25 mouse cellular contexts compared by ENCODE assay signal in genomic region chr14:50991037-50991436, GRCm38 (mm10). TPM values are rescaled to one million over a fixed set of nuclear protein-coding genes. Genes with fewer than 3 reads are reported as not detected.
A peak's percentile ranks its signal among the peaks of the same experiment; 100 is the strongest.
DNase-seq lines count a peak whose midpoint lies in the region; ATAC-seq and TF ChIP-seq lines count a peak whose summit lies in the region.
"Had no signal": no experiment of that assay in that cellular context is flagged by ENCODE, and none has a peak within 500 bp of the region (broad histone marks: within the 10 kb centered on the region; RNA-seq: fewer than 3 reads in every experiment).

No protein-coding gene starts in this region.

- no peak overlapping the region for H3K4me3 ChIP-seq in kidney, embryonic 14.5 days (ENCODE audit: low read length)
- H3K4me3 ChIP-seq in G1E (ENCODE audit: low read depth, low read length): no peak overlapping the region; the same call in 1 of the 2 replicates
- no peak overlapping the region for H3K4me3 ChIP-seq in intestine, embryonic 15.5 days (replicated peaks)
- H3K4me3 ChIP-seq: embryonic facial prominence, embryonic 10.5 days; erythroblast, embryonic 14.5 days; gastrocnemius, adult 2 months; heart, embryonic 10.5 days; midbrain, embryonic 10.5 days had no signal

- H3K36me3 ChIP-seq in kidney, embryonic 14.5 days (ENCODE audit: control insufficient read depth, insufficient read depth, low read length): no peaks in the 10 kb centered on the region
- no peaks in the 10 kb centered on the region for H3K36me3 ChIP-seq in G1E (replicated peaks)
- no peaks in the 10 kb centered on the region for H3K36me3 ChIP-seq in intestine, embryonic 15.5 days
- H3K36me3 ChIP-seq: embryonic facial prominence, embryonic 10.5 days; heart, embryonic 10.5 days; midbrain, embryonic 10.5 days had no signal

- H3K27me3 ChIP-seq in kidney, embryonic 14.5 days (ENCODE audit: control insufficient read depth, insufficient read depth, low read length): no peaks in the 10 kb centered on the region
- H3K27me3 ChIP-seq in G1E (ENCODE audit: insufficient read depth, low read length): peaks cover 14% of the 10 kb centered on the region
- no peaks in the 10 kb centered on the region for H3K27me3 ChIP-seq in intestine, embryonic 15.5 days (replicated peaks)

- H3K27ac ChIP-seq in kidney, embryonic 14.5 days (ENCODE audit: low read depth, low read length): no peak overlapping the region
- no peak overlapping the region for H3K27ac ChIP-seq in intestine, embryonic 15.5 days
- H3K27ac ChIP-seq: embryonic facial prominence, embryonic 10.5 days; gastrocnemius, adult 2 months; heart, embryonic 10.5 days; midbrain, embryonic 10.5 days had no signal

- 82% methylated on average over 3 of the region's 3 CpGs for WGBS in kidney, embryonic 14.5 days
- WGBS in intestine, embryonic 15.5 days: 66% methylated on average over 3 of the region's 3 CpGs

- no peaks in the 10 kb centered on the region for H3K4me1 ChIP-seq in kidney, embryonic 14.5 days (ENCODE audit: control insufficient read depth, insufficient read depth, low read length)
- peaks cover 7% of the 10 kb centered on the region for H3K4me1 ChIP-seq in G1E (ENCODE audit: insufficient read depth, low read depth, low read length)
- no peaks in the 10 kb centered on the region for H3K4me1 ChIP-seq in intestine, embryonic 15.5 days (replicated peaks)
- H3K4me1 ChIP-seq: embryonic facial prominence, embryonic 10.5 days; heart, embryonic 10.5 days; midbrain, embryonic 10.5 days had no signal

- no peak overlapping the region for H3K9ac ChIP-seq in kidney, embryonic 14.5 days (ENCODE audit: low read depth, low read length)
- no peak overlapping the region for H3K9ac ChIP-seq in intestine, embryonic 15.5 days
- H3K9ac ChIP-seq: forebrain, postnatal 0 days had no signal

- no peaks in the 10 kb centered on the region for H3K9me3 ChIP-seq in kidney, embryonic 14.5 days (ENCODE audit: control insufficient read depth, low read length)
- no peaks in the 10 kb centered on the region for H3K9me3 ChIP-seq in G1E (replicated peaks)
- H3K9me3 ChIP-seq in intestine, embryonic 15.5 days: no peaks in the 10 kb centered on the region
- H3K9me3 ChIP-seq: embryonic facial prominence, embryonic 10.5 days; heart, embryonic 10.5 days; midbrain, embryonic 10.5 days had no signal

- no peak overlapping the region for H3K4me2 ChIP-seq in kidney, embryonic 14.5 days (replicated peaks; ENCODE audit: low read depth, low read length)
- H3K4me2 ChIP-seq in intestine, embryonic 15.5 days (replicated peaks): no peak overlapping the region

- DNase-seq in kidney, adult 8-10 months: peak; percentile 24 to 85
- DNase-seq in A20 (ENCODE audit: low read depth, low spot score) (peak; percentile 30), G1E (ENCODE audit: low spot score) (no peak)
- no peak for DNase-seq in adrenal gland, adult 2 months
- no peak for DNase-seq in lung, postnatal 4 days
- no peak for DNase-seq in adrenal gland, postnatal 36 days
- DNase-seq: cerebellum, postnatal 25 days; forebrain, postnatal 0 days; gastrocnemius, adult 2 months; heart, postnatal 14 days; layer of hippocampus, adult 9-11 months; right cerebral cortex, adult 18-20 months had no signal

- TF ChIP-seq CTCF in G1E (IDR thresholded peaks at IDR 0.05; ENCODE audit: low read depth, low read length): no peak

- no peak for ATAC-seq in kidney, embryonic 14.5 days (ENCODE audit: low FRiP score, low TSS enrichment)
- peak; percentile 34; the same call in 1 of the 2 replicates for ATAC-seq in G1E (ENCODE audit: extremely low read depth, insufficient number of reproducible peaks, low FRiP score, poor library complexity, severe bottlenecking)
- ATAC-seq in intestine, embryonic 15.5 days: peak; percentile 88
- ATAC-seq: forebrain, postnatal 0 days; hindbrain, embryonic 16.5 days had no signal

RNA-seq across cellular contexts. Expression of gene Rnase10, which starts 16.5 kb away (rescaled TPM):
- polyA plus RNA-seq in kidney, embryonic 14.5 days (2014; fragmentation: Nextera tagmentation; extraction: Ambion mirVana): not detected in 2 replicates
- not detected in 2 replicates for total RNA-seq in G1E (2014; fragmentation: Nextera tagmentation)
- 0.22 TPM in 1 of 2 replicates, not detected in the other for total RNA-seq in G1E (2017)
- not detected in 2 replicates for polyA plus RNA-seq in G1E (2012)
- polyA plus RNA-seq in intestine, embryonic 15.5 days (2015; fragmentation: Nextera tagmentation; extraction: Ambion mirVana): 0.33 and 0.43 TPM in 2 replicates
- under 1 TPM; 0.24 to 0.26 TPM for total RNA-seq in adrenal gland, adult 2 months (2021)
- polyA plus RNA-seq in adrenal gland, adult 2 months (2012; rRNA removed): not detected in 2 replicates
- under 1 TPM; 0.23 to 0.26 TPM for total RNA-seq in adrenal gland, postnatal 36 days (2021)
- total RNA-seq: forebrain, postnatal 0 days; gastrocnemius, adult 2 months had no signal
- polyA plus RNA-seq: embryonic facial prominence, embryonic 10.5 days; erythroblast, embryonic 14.5 days; forebrain, postnatal 0 days; midbrain, embryonic 10.5 days; spleen, adult 2 months had no signal

RNA-seq across cellular contexts. Expression of gene Pnp2, which starts 35.2 kb away (rescaled TPM):
- 0.99 and 1.2 TPM in 2 replicates for polyA plus RNA-seq in kidney, embryonic 14.5 days (2014; fragmentation: Nextera tagmentation; extraction: Ambion mirVana)
- total RNA-seq in G1E (2014; fragmentation: Nextera tagmentation) (5.1 and 10.2 TPM in 2 replicates), G1E (2017) (0.52 and 1.1 TPM in 2 replicates)
- polyA plus RNA-seq in G1E (2012): not detected in 2 replicates
- polyA plus RNA-seq in intestine, embryonic 15.5 days (2015; fragmentation: Nextera tagmentation; extraction: Ambion mirVana): 2.6 and 3.0 TPM in 2 replicates
- total RNA-seq in adrenal gland, adult 2 months (2021): 1 to 10 TPM; 1.5 to 2.5 TPM
- 0.37 and 0.49 TPM in 2 replicates for polyA plus RNA-seq in adrenal gland, adult 2 months (2012; rRNA removed)
- total RNA-seq in adrenal gland, postnatal 36 days (2021): 1 to 10 TPM; 2.1 to 2.9 TPM
- polyA plus RNA-seq: erythroblast, embryonic 14.5 days; heart, embryonic 10.5 days had no signal

RNA-seq across cellular contexts. Expression of gene Gm49342, which starts 46.7 kb away (rescaled TPM):
- not detected in 2 replicates for polyA plus RNA-seq in kidney, embryonic 14.5 days (2014; fragmentation: Nextera tagmentation; extraction: Ambion mirVana)
- 3.2 TPM in 1 of 2 replicates, not detected in the other for total RNA-seq in G1E (2014; fragmentation: Nextera tagmentation)
- not detected in 2 replicates for total RNA-seq in G1E (2017)
- 1.5 and 2.0 TPM in 2 replicates for polyA plus RNA-seq in G1E (2012)
- polyA plus RNA-seq in intestine, embryonic 15.5 days (2015; fragmentation: Nextera tagmentation; extraction: Ambion mirVana): not detected in 2 replicates
- total RNA-seq in adrenal gland, adult 2 months (2021): 10 to 100 TPM; 45.4 to 64.1 TPM
- 2.9 and 4.5 TPM in 2 replicates for polyA plus RNA-seq in adrenal gland, adult 2 months (2012; rRNA removed)
- total RNA-seq in adrenal gland, postnatal 36 days (2021): 10 to 100 TPM; 37.6 to 46.1 TPM
- polyA plus RNA-seq: embryonic facial prominence, embryonic 10.5 days; erythroblast, embryonic 14.5 days; forebrain, postnatal 0 days; heart, embryonic 10.5 days; hindbrain, embryonic 16.5 days; lung, embryonic 16.5 days; midbrain, embryonic 10.5 days had no signal

RNA-seq across cellular contexts. Expression of gene Rnase9, which starts 50.6 kb away (rescaled TPM):
- polyA plus RNA-seq in kidney, embryonic 14.5 days (2014; fragmentation: Nextera tagmentation; extraction: Ambion mirVana): 0.35 TPM in 1 of 2 replicates, not detected in the other
- total RNA-seq in G1E (2014; fragmentation: Nextera tagmentation) (not detected in 2 replicates), G1E (2017) (0.11 TPM in 1 of 2 replicates, not detected in the other)
- not detected in 2 replicates for polyA plus RNA-seq in G1E (2012)
- not detected in 2 replicates for polyA plus RNA-seq in intestine, embryonic 15.5 days (2015; fragmentation: Nextera tagmentation; extraction: Ambion mirVana)
- not detected for total RNA-seq in adrenal gland, adult 2 months (2021)
- polyA plus RNA-seq in adrenal gland, adult 2 months (2012; rRNA removed): not detected in 2 replicates
- not detected for total RNA-seq in adrenal gland, postnatal 36 days (2021)
- total RNA-seq: forebrain, postnatal 0 days; gastrocnemius, adult 2 months; heart, postnatal 14 days; left cerebral cortex, postnatal 10 days had no signal
- polyA plus RNA-seq: C2C12; embryonic facial prominence, embryonic 10.5 days; erythroblast, embryonic 14.5 days; forebrain, postnatal 0 days; heart, embryonic 10.5 days; hindbrain, embryonic 16.5 days; limb, embryonic 14.5 days; lung, embryonic 16.5 days; midbrain, embryonic 10.5 days; spleen, adult 2 months; urinary bladder, adult 2 months had no signal

RNA-seq across cellular contexts. Expression of gene Rnase11, which starts 58.9 kb away (rescaled TPM):
- 1.1 TPM in 1 of 2 replicates, not detected in the other for polyA plus RNA-seq in kidney, embryonic 14.5 days (2014; fragmentation: Nextera tagmentation; extraction: Ambion mirVana)
- not detected in 2 replicates for total RNA-seq in G1E (2014; fragmentation: Nextera tagmentation)
- 0.22 TPM in 1 of 2 replicates, not detected in the other for total RNA-seq in G1E (2017)
- polyA plus RNA-seq in G1E (2012): not detected in 2 replicates
- not detected in 2 replicates for polyA plus RNA-seq in intestine, embryonic 15.5 days (2015; fragmentation: Nextera tagmentation; extraction: Ambion mirVana)
- not detected for total RNA-seq in adrenal gland, adult 2 months (2021)
- polyA plus RNA-seq in adrenal gland, adult 2 months (2012; rRNA removed): not detected in 2 replicates
- not detected for total RNA-seq in adrenal gland, postnatal 36 days (2021)
- total RNA-seq: forebrain, postnatal 0 days; gastrocnemius, adult 2 months; heart, postnatal 14 days; left cerebral cortex, postnatal 10 days had no signal
- polyA plus RNA-seq: C2C12; embryonic facial prominence, embryonic 10.5 days; erythroblast, embryonic 14.5 days; forebrain, postnatal 0 days; heart, embryonic 10.5 days; hindbrain, embryonic 16.5 days; limb, embryonic 14.5 days; lung, embryonic 16.5 days; midbrain, embryonic 10.5 days; spleen, adult 2 months; urinary bladder, adult 2 months had no signal

Comparison
In these comparisons a context has a peak if more than half of its experiments do, and no peak if none do; other contexts are left out.
1. DNase-seq: peak in kidney, adult 8-10 months (2 of 2) and A20 (single experiment); none in G1E (single experiment), adrenal gland, adult 2 months (single experiment), lung, postnatal 4 days (0 of 2) and adrenal gland, postnatal 36 days (0 of 2).